Mouse (Mus musculus) embryonic stem cell, embryonic (primary cell): Measurements from ENCODE around the gene Tspyl3.

ENCODE experiments used
- CTCF ChIA-PET, 4 experiments: fragments of 300-600 bp in 2 of 4; fragments of 350-600 bp in 2 of 4; sonication (Branson Sonifier 250); formaldehyde crosslinking; loops; one replicate each; lab custom pipeline; 2022; ENCODE audit warnings: inconsistent platforms in 2 of 4; lab: Charles Lee
- POLR2A ChIA-PET, 4 experiments: fragments of 300-600 bp in 2 of 4; fragments of 350-600 bp in 2 of 4; sonication (Branson Sonifier 250); formaldehyde crosslinking; loops; one replicate each; lab custom pipeline; 2022; ENCODE audit warnings: antibody characterized with exemption in 4 of 4, inconsistent platforms in 1 of 4; lab: Charles Lee

Gene Tspyl3

DNA sequence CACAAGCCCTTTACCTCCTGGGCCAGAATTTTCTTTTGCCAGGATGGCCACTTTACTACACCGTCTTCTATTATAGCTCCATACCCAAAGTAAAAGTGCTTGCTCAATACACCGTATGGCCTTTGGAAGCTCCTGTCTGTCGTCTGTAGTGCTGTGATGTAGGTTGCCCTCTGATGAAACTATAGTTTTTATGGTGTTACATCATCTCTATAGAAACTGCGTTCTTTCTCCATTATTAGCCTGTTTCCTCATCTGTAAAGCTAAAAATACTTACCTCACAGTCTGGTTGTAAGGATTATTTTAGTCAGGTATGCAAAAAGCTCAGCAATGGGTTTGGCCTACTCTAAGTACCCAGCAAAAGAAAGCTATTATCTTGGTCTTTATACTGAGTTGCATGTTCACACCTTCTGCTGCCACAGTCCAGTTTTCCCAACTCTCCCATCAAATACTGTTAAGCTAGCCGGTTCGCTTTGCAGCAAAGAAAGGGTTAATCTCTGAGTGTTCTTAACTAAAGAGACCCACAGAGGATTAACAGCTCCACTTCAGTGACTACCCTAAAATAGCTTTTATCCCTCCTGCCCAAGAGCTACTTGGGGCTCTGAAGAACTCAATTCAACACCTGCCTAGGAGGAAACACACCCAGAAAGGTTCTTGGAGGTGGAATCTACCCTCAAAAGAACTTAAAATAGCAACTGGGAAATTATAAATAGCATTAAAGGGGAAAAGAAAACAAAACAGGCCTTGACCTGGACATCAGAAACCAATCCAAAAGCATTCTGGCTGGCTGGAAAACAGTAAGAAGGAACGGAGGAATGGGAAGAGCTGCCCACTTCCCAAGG, 14.0 kb upstream of the Tspyl3 start:
- POLR2A ChIA-PET, result interaction anchor here in 3 of 4 experiments (0.5 to 2.0 kb wide), 9 partner anchors 14 to 365 kb away, joined by 3 to 12 read pairs (median 3); partner anchors contain the start of gene Tspyl3 (in 2 of the 3)
- CTCF ChIA-PET, result interaction anchor here in 3 of 4 experiments (0.6 to 1.0 kb wide), 3 partner anchors 9 to 324 kb away, joined by 3 read pairs; no protein-coding TSS in a partner anchor

DNA sequence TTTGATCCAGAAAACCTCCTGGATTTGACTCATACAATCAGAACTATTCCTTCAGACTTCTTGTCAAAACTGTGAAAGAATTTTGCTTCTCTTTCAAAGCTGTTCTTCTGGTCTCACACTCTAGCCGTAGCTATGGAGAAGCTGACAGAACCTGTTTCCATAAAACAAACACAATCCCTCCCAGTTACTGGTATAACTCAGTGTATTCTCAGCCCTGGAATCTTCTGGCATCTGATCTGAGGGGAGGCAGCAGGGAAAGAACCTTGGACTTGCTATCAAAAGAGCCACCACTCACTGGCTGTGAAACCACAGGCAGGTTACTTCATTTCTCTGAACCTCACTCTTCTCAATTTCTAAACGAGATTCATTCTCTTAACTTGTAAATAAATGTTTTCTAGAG, 13.2 kb upstream of the Tspyl3 start:
- ChIA-PET POLR2A (interaction anchor here in 1 of 4 experiments (1.0 to 1.2 kb wide), 2 partner anchors 10 to 68 kb away, joined by 3 read pairs; no protein-coding TSS in a partner anchor), CTCF (no interaction called here)

DNA sequence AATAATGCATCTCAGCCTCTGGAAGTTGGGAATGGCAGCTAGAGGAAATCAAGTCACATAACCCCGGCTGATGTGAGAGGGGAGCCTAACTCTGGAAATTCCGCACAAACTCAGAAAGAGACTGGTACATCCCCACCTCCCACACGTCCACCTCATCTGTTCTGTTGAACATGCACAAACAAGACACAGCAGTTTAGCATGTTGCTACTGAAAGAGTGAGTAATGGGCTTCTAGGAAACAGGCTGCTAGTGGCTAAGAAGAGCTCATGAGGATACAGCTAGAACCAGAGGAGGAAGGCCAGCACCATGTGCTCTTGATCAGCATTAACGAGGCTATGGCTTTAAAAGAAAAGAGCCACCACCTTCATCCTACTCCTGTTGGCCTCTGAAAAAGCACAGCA, 12.7 kb upstream of the Tspyl3 start:
- ChIA-PET POLR2A (interaction anchor here in 1 of 4 experiments (1.0 to 1.2 kb wide), 3 partner anchors 9 to 67 kb away, joined by 3 read pairs; no protein-coding TSS in a partner anchor), CTCF (no interaction called here)

DNA sequence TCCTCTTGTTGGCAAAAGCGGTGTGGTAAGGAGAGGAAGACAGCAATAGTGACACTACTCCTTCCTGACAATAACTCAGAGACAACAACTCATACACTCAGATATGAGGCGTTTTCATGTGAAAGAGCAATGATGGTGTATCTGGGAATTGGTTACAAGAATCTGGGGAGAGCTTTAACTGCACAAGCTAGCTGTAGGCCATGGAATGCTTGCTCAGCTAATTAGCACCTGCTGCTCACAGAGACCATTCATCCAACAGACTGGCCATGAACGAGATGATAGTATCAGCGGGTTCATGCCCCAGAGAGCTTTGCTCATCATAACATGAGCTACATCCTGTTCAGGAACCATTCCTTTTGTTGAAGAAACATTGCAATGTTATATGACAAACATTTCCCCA, 12.0 kb upstream of the Tspyl3 start:
- ChIA-PET POLR2A (interaction anchor here in 1 of 4 experiments (1.2 kb wide), 2 partner anchors 9 to 23 kb away, joined by 3 read pairs; no protein-coding TSS in a partner anchor), CTCF (no interaction called here)

DNA sequence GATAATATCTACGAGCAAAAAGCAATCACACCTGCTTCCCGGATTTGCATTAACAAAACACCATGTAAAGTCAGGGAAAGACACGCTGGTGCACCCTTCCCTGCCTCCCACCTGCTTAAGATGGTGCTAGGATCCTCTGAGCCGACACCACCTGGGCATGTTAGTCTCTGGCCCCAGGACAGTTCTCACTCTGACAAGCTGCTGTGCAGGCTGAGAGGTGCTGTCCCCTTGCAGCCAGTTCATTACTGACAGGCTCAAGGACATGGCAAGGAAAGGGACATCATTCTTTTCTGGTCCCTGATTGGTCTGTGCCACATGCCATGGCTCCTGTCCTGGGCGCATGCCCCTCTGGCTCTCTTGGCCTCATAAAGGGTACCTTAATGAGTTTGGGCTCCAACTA, 3.3 kb upstream of the Tspyl3 start:
- ChIA-PET POLR2A (interaction anchor here in 1 of 4 experiments (1.3 to 1.7 kb wide), 2 partner anchors 8 to 9 kb away, joined by 3 to 5 read pairs; no protein-coding TSS in a partner anchor), CTCF (no interaction called here)

DNA sequence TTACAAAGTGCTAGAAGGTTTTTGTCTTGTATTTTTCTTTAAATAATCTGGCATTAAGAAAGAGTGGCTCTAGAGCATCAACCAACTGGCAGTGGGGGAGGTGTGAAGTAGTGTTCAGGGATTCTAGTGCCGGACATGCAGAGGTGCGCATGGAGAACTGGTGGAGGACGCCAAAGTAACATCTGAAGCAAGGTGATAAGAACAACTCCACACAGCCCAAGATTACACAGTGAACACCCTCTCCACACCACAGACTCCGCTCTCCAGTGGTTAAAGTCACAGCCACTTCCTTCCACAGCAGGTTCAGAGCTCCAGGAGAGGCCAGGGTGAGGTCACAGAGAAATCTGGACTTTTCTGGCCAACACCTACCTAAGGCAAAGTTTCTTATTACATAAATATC, 2.7 kb upstream of the Tspyl3 start:
- POLR2A ChIA-PET, result interaction anchor here in 1 of 4 experiments (1.3 kb wide), 1 partner anchor 10 kb away, joined by 3 read pairs; no protein-coding TSS in a partner anchor
- CTCF ChIA-PET, result no interaction called here

DNA sequence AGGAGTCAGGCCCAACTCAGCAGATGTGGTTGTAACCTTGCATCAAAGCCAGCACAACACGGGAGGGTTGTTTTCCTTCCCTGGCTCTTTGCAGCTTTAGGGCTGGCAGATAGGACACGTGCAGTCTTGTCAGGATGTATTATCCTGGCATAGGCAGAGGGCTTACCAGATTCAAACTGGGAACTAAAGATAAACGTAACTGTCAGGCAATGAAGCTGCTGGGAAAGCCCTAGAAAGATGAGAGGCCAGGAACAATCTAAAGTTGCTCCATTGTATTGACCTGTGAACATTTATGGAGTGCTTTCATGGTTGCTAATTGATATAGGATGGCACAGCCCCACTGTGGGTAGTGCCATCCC, 333 bp upstream of the Tspyl3 start:
- ChIA-PET POLR2A (interaction anchor here (0.7 to 2.1 kb wide), 23 partner anchors 9 to 359 kb away, joined by 3 to 12 read pairs (median 4); partner anchors contain the start of gene Tm9sf4 (in 1 of the 4)), CTCF (interaction anchor here in 1 of 4 experiments (1.2 kb wide), 1 partner anchor 16 kb away, joined by 3 read pairs; no protein-coding TSS in a partner anchor)

DNA sequence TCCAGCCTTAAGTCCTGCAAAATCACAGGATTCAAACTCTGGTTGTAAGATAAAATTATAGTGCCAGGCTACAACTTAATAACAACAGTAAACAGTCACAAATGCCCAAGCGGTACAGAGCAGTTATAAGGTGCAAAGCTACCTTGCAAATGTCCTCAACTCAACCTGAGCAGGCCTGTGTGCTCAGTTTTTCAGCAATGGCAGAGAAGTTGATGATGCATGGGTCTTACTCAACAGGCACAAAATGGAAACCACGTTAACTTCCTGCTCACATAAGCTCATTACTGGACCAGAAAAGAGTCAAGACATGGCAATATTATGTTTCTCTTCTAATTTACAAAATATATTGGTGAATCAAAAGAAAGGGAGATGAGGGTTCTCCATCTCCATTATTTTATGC, 2.7 kb downstream of the Tspyl3 start:
- ChIA-PET CTCF (no interaction called here), POLR2A (interaction anchor here in 2 of 4 experiments (0.9 to 1.3 kb wide), 2 partner anchors 10 to 61 kb away, joined by 3 read pairs; partner anchors contain the start of gene Tm9sf4 (in 1 of the 2))

DNA sequence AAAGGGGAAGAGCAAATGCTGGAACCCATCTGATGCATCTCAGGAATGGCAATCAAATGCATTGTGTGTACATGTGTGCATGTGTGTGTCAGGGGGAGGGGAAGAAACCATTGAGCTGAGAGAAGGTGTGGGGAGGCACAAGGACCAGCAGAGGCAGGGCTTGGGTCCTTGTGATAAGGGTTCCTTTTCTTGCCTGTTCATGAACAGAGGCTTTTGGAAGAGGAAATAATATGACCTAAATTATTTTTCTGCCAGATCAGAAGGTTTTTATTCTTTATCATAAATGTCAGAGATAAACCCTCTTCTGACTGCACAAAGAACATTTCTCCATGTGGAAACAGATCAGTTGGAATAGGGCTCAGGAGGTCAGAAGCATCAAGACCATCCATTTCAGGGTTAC, 3.1 kb downstream of the Tspyl3 start:
- POLR2A ChIA-PET, result interaction anchor here in 2 of 4 experiments (0.9 to 1.3 kb wide), 2 partner anchors 11 to 61 kb away, joined by 3 read pairs; partner anchors contain the start of gene Tm9sf4 (in 1 of the 2)
- CTCF ChIA-PET, result no interaction called here

DNA sequence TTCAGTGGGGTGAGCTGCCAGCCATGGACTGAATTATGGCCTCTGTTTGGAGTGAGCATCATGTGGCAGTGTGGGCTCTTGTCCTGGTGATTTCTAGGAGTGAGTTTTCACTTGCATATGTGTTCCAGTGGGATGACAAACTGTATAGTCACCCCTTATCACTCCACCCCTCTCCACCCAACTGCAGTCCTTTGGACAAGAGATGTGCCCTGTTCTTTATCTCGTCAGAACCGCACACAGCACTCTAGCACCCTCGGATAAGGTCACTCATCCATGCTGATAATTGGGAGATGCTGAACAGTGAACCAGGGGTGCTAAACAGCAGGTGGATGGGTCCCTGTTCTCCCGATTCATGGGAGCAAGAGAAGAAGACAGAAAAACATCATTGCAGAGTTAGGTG, 3.6 kb downstream of the Tspyl3 start:
- ChIA-PET CTCF (interaction anchor here in 1 of 4 experiments (1.4 kb wide), 1 partner anchor 242 kb away, joined by 3 read pairs; no protein-coding TSS in a partner anchor), POLR2A (interaction anchor here in 2 of 4 experiments (1.2 to 1.3 kb wide), 2 partner anchors 8 to 60 kb away, joined by 3 to 5 read pairs; partner anchors contain the start of gene Tm9sf4 (in 1 of the 2))

DNA sequence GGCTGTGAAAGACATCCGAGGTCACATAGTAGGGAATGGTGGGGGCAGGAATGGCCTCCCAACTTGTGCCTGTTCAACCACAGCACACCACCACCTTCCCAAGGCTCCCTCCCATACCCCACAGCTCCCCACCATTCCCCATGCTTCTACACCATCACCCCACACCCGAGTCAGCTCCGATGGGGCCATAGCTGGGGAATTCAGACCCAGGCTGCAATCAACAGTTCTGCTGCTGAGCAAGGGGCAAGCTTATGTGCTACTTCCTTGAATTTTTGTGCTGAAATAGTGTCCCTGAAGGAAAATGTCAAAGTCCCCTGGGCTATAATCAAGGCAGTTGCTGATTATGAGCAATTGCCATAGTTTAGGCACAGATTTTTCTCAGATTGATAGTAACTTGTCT, 6.7 kb downstream of the Tspyl3 start:
- CTCF ChIA-PET, result interaction anchor here in 1 of 4 experiments (0.8 kb wide), 1 partner anchor 196 kb away, joined by 3 read pairs; no protein-coding TSS in a partner anchor
- POLR2A ChIA-PET, result interaction anchor here in 3 of 4 experiments (0.8 to 1.4 kb wide), 6 partner anchors 8 to 57 kb away, joined by 3 to 5 read pairs (median 3); partner anchors contain the start of gene Tm9sf4 (in 1 of the 3)

DNA sequence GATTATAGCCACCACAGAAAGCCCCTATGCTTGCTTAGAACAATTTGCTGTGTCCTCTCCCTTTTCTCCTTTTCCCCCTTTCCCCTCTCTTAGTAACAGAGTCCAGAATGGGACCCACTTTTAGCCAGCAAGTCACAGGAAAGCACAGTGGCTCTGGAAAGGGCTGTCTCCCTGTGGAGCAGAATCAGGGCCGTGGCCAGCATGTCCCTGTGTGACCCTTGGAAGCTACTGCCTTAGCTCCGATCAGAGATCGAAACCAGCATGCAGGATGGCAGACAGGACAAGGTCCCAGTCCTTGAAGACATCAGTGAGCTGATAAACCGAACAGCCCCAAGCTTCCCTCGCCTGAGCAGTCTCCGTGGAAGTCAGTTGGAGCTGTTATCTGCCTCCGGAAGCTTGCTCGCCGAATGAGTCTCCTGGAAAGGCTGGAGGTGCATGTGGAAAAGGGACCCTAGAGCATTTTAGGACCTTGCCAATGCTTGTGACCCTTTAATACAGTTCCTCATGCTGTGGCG, 7.4 kb downstream of the Tspyl3 start:
- ChIA-PET POLR2A (interaction anchor here in 3 of 4 experiments (0.6 to 1.4 kb wide), 4 partner anchors 13 to 510 kb away, joined by 3 to 5 read pairs (median 4); no protein-coding TSS in a partner anchor), CTCF (interaction anchor here in 1 of 4 experiments (0.8 kb wide), 1 partner anchor 197 kb away, joined by 3 read pairs; no protein-coding TSS in a partner anchor)

DNA sequence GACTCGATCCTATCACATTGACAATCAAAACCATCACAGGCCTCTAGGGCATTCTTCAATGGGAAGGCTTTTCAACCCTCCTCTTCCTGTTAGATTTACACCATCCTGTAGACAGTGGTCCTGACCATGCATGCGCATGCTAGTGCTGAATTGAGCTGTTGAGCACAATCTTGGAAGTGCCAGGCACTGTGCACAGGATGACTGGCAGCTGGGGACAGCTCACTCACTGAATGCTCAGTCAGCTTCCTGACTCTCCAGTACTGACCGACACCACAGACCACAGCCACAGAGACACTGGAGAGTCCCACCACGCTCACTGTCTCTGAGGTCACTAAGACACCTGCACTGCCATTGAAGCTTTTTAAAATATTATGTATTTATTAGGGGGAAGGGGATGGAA, 9.8 kb downstream of the Tspyl3 start:
- ChIA-PET CTCF (interaction anchor here in 1 of 4 experiments (0.8 kb wide), 1 partner anchor 248 kb away, joined by 3 read pairs; no protein-coding TSS in a partner anchor), POLR2A (interaction anchor here in 2 of 4 experiments (0.5 to 2.2 kb wide), 11 partner anchors 8 to 70 kb away, joined by 3 to 5 read pairs (median 3); partner anchors contain the start of genes Tm9sf4 (in 2 of the 2) and Tspyl3 (in 2 of the 2))

DNA sequence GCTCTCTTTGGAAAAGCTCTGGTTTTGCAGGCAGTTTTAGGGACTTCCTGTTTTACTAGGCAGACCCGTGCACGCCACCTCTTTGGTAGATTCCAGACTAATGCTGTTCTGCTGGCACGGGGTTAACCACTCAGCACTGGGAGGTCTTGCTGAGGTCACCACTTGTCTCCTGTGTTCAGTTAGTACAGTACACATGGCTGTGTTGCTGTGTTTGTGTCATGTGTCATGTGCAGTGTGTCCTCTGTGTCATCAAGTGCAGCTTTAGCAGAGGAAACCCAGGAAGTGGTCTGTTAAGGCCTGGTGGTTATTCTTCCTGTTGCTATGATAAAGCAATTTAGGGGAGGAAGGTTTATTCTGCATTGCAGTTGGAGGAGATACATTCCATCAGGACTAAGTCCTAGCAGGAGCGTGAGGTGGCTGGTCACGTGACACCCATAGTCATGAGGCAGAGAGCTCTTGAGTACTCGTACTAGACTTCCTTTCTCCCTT, 10.4 kb downstream of the Tspyl3 start:
- CTCF ChIA-PET, result interaction anchor here in 1 of 4 experiments (0.8 kb wide), 1 partner anchor 249 kb away, joined by 3 read pairs; no protein-coding TSS in a partner anchor
- POLR2A ChIA-PET, result interaction anchor here in 3 of 4 experiments (0.5 to 2.2 kb wide), 13 partner anchors 9 to 98 kb away, joined by 3 to 5 read pairs (median 3); partner anchors contain the start of genes Tm9sf4 (in 2 of the 3) and Tspyl3 (in 2 of the 3)

DNA sequence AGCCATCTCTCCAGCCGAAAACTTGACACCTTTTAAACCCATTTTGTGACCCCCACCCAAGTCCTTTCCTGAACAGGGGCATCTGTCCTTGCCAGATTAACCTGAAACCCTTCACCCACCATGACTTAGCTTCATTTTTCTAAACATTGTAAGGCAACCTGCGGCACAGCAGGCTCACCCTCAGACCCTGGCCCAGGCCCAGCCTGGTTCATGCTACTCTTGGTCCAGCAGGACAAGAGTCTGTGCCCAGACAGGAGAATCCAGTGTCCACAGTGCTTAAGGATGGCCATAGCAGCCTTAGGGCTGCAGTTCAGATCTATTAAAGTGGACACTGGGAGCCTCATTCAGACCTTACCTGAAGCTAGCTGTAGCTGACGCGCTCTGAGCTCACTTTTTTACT, 11.9 kb downstream of the Tspyl3 start:
- POLR2A ChIA-PET, result interaction anchor here in 3 of 4 experiments (0.6 to 1.7 kb wide), 6 partner anchors 11 to 78 kb away, joined by 3 to 7 read pairs (median 3); partner anchors contain the start of genes Kif3b (in 1 of the 3) and Tspyl3 (in 1 of the 3)
- CTCF ChIA-PET, result interaction anchor here in 1 of 4 experiments (1.7 kb wide), 1 partner anchor 201 kb away, joined by 4 read pairs; no protein-coding TSS in a partner anchor

DNA sequence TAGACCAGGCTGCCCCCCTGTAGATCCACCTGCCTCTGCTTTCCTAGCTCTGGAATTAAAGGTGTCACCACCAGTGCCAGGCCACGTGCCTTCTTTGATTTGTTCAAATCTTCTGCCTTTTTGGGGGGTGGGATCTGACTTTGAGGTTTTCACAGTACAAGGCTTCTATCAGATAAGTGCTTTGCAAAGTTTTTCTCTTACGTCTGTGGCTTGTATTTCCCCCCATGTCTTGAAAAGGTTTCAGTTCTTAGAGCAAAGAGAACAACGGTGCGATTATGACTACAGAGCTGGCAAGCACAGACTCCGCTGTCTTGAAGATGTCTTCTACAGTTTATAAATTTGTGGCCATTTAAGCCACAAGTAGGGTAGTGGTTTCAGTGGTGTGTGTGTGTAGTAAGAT, 13.8 kb downstream of the Tspyl3 start:
- CTCF ChIA-PET, result interaction anchor here in 1 of 4 experiments (0.6 kb wide), 1 partner anchor 355 kb away, joined by 3 read pairs; no protein-coding TSS in a partner anchor
- POLR2A ChIA-PET, result interaction anchor here in 1 of 4 experiments (1.4 to 1.8 kb wide), 2 partner anchors 11 to 54 kb away, joined by 3 to 4 read pairs; no protein-coding TSS in a partner anchor

DNA sequence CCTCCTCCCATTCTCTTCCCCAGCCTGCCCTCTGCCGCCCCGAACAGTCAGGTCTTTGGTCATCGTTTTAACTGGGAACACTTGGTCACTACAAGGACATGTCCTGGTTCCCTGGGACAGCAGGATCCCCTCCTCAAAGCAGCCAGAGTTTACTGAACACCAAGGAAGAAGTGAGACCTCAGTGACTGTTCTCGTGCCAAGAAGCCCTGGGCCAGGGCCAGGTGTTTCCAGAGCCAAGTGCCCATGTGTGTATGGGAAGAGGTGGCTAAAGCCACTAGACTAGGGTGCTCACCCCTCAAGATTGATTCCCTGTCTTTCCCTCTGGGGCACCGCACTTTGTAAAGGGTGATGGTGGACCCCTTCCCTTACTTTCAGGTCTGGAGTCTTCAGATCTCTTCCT, 16.0 kb downstream of the Tspyl3 start:
- ChIA-PET CTCF (interaction anchor here in 2 of 4 experiments (0.7 to 1.1 kb wide), 2 partner anchors 16 to 112 kb away, joined by 3 to 6 read pairs; partner anchors contain the start of gene Tspyl3 (in 1 of the 2)), POLR2A (interaction anchor here in 3 of 4 experiments (0.6 to 1.3 kb wide), 5 partner anchors 10 to 127 kb away, joined by 3 to 10 read pairs (median 3); partner anchors contain the start of gene Tm9sf4 (in 1 of the 3))
